Mouse (Mus musculus): ENCODE data around the gene Klra7. TPM values are rescaled to one million over a fixed set of nuclear protein-coding genes. Genes with fewer than 3 reads are reported as not detected.
"Not testable (repeated sequence)": the region's sequence is repeated elsewhere in the genome, so short reads cannot be mapped to it uniquely, and the experiment has no call there.

Gene Klra7
- polyA plus RNA-seq (2015; fragmentation: Nextera tagmentation; extraction: Ambion mirVana): not detected in 2 replicates

- Histone ChIP-seq H3K9ac (no peak within 1 kb of the TSS), H3K27me3 (no peaks in the 10 kb centered on the region)
- no peak for ATAC-seq (ENCODE audit: low FRiP score)
Observed at GRCm38 (mm10) chr6:130233222-130233621, at the start of gene Klra7. Gene Klra7 (minus strand): TSS chr6:130233322.

GRCm38 (mm10) chr6:130281828-130282227, 48.7 kb upstream of the Klra7 start, which contains the start of gene Klra10:
Gene Klra10 (minus strand): TSS chr6:130281928.
- 81% methylated on average over 1 of the region's 1 CpGs for WGBS
- ATAC-seq (ENCODE audit: low FRiP score); H3K36me3 ChIP-seq; H3K4me1 ChIP-seq (replicated peaks); H3K4me2 ChIP-seq; H3K27ac ChIP-seq; H3K9me3 ChIP-seq; H3K27me3 ChIP-seq; H3K4me3 ChIP-seq; H3K9ac ChIP-seq: not testable (repeated sequence)

More at GRCm38 (mm10) chr6:130233222-130233621, at the start of gene Klra7:
- Histone ChIP-seq H3K4me2 (no peak within 1 kb of the TSS), H3K4me1 (replicated peaks) (no peaks in the 10 kb centered on the region), H3K27ac (no peak within 1 kb of the TSS), H3K4me3 (no peak within 1 kb of the TSS), H3K36me3 (no peaks in the 10 kb centered on the region), H3K9me3 (peaks cover 13% of the 10 kb centered on the region)

GRCm38 (mm10) chr6:130255326-130255725, 22.2 kb upstream of the Klra7 start:
- H3K4me2 ChIP-seq: no peak overlapping the region

GRCm38 (mm10) chr6:130237536-130237935, 4.4 kb upstream of the Klra7 start:
- no peak overlapping the region for H3K9ac ChIP-seq
- 84% methylated on average over 2 of the region's 2 CpGs for WGBS
- peaks cover 4% of the 10 kb centered on the region; the same call in 1 of the 2 replicates for H3K9me3 ChIP-seq

More at GRCm38 (mm10) chr6:130255326-130255725, 22.2 kb upstream of the Klra7 start:
- H3K4me1 ChIP-seq (replicated peaks): no peaks in the 10 kb centered on the region
- H3K27me3 ChIP-seq: no peaks in the 10 kb centered on the region
- WGBS: 84% methylated on average over 2 of the region's 2 CpGs
- no peak overlapping the region for H3K27ac ChIP-seq
- H3K9me3 ChIP-seq: peaks cover 23% of the 10 kb centered on the region
- H3K36me3 ChIP-seq: no peaks in the 10 kb centered on the region
- no peak overlapping the region for H3K9ac ChIP-seq
- H3K4me3 ChIP-seq: no peak overlapping the region
- ATAC-seq (ENCODE audit: low FRiP score): no peak

GRCm38 (mm10) chr6:130236635-130237034, 3.5 kb upstream of the Klra7 start:
- no peaks in the 10 kb centered on the region for H3K4me1 ChIP-seq (replicated peaks)
- H3K36me3 ChIP-seq: no peaks in the 10 kb centered on the region
- H3K9me3 ChIP-seq: peaks cover 7% of the 10 kb centered on the region
- H3K27me3 ChIP-seq: no peaks in the 10 kb centered on the region
- H3K27ac ChIP-seq: no peak overlapping the region
- H3K4me2 ChIP-seq: no peak overlapping the region
- 57% methylated on average over 1 of the region's 1 CpGs for WGBS
- H3K4me3 ChIP-seq: no peak overlapping the region
- no peak for ATAC-seq (ENCODE audit: low FRiP score)
- no peak overlapping the region for H3K9ac ChIP-seq

More at GRCm38 (mm10) chr6:130237536-130237935, 4.4 kb upstream of the Klra7 start:
- ATAC-seq (ENCODE audit: low FRiP score): no peak
- Histone ChIP-seq H3K27me3 (no peaks in the 10 kb centered on the region), H3K36me3 (no peaks in the 10 kb centered on the region), H3K4me3 (no peak overlapping the region), H3K4me1 (replicated peaks) (no peaks in the 10 kb centered on the region), H3K4me2 (no peak overlapping the region), H3K27ac (no peak overlapping the region)

GRCm38 (mm10) chr6:130197453-130197852, 35.7 kb downstream of the Klra7 start:
- not testable (repeated sequence) for H3K4me2 ChIP-seq; H3K27ac ChIP-seq; H3K9me3 ChIP-seq; H3K27me3 ChIP-seq; H3K4me1 ChIP-seq (replicated peaks); ATAC-seq (ENCODE audit: low FRiP score); H3K4me3 ChIP-seq; H3K9ac ChIP-seq; H3K36me3 ChIP-seq
- WGBS: 96% methylated on average over 1 of the region's 1 CpGs

GRCm38 (mm10) chr6:130193012-130193411, 40.1 kb downstream of the Klra7 start, which contains the start of gene Klra9:
Gene Klra9 (minus strand): TSS chr6:130193112.
- H3K4me3 ChIP-seq; H3K9ac ChIP-seq; H3K27ac ChIP-seq; H3K9me3 ChIP-seq; ATAC-seq (ENCODE audit: low FRiP score); H3K4me2 ChIP-seq; H3K27me3 ChIP-seq; H3K4me1 ChIP-seq (replicated peaks); H3K36me3 ChIP-seq: not testable (repeated sequence)
- 66% methylated on average over 3 of the region's 3 CpGs for WGBS

Other genes starting within 250 kb of the Klra7 start
- not detected in 2 replicates for gene Klra6, start 206.4 kb downstream of the Klra7 start, polyA plus RNA-seq (2015; fragmentation: Nextera tagmentation; extraction: Ambion mirVana)
- gene Klra4, start 166.1 kb downstream of the Klra7 start, polyA plus RNA-seq (2015; fragmentation: Nextera tagmentation; extraction: Ambion mirVana): not detected in 2 replicates
- gene Klra8, start 103.4 kb downstream of the Klra7 start, polyA plus RNA-seq (2015; fragmentation: Nextera tagmentation; extraction: Ambion mirVana): not detected in 2 replicates
- gene Klra9, start 40.2 kb downstream of the Klra7 start, polyA plus RNA-seq (2015; fragmentation: Nextera tagmentation; extraction: Ambion mirVana): not detected in 2 replicates
- not detected in 2 replicates for gene Klra10, start 48.6 kb upstream of the Klra7 start, polyA plus RNA-seq (2015; fragmentation: Nextera tagmentation; extraction: Ambion mirVana)
- not detected in 2 replicates for gene Klra3, start 104.3 kb upstream of the Klra7 start, polyA plus RNA-seq (2015; fragmentation: Nextera tagmentation; extraction: Ambion mirVana)
- gene Klra1, start 153.6 kb upstream of the Klra7 start, polyA plus RNA-seq (2015; fragmentation: Nextera tagmentation; extraction: Ambion mirVana): not detected in 2 replicates

Data from hindbrain, embryonic 13.5 days (tissue).